Mouse (Mus musculus) heart, adult 2 months (tissue): ENCODE results near the gene Evi2. TPM values are rescaled to one million over a fixed set of nuclear protein-coding genes. Genes with fewer than 3 reads are reported as not detected.

Experiments
- DNase-seq, 2 experiments: peaks; one replicate each; pipeline ENCODE4 v3.0.0; 2021
- H3K27ac ChIP-seq: fragments of 200-600 bp; 2 replicates; pipeline ENCODE4 v1.8.1; 2022
- H3K27me3 ChIP-seq: fragments of 200-500 bp; 2 replicates; pipeline ENCODE4 v1.6.1; 2012; ENCODE audit warnings: mild to moderate bottlenecking, low read length, inconsistent platforms, mixed read lengths; ENCODE audit not compliant: control insufficient read depth, insufficient read depth
- H3K36me3 ChIP-seq: fragments of 200-500 bp; 2 replicates; pipeline ENCODE4 v1.6.1; 2012; ENCODE audit warnings: low read length, inconsistent platforms; ENCODE audit not compliant: control insufficient read depth, insufficient read depth
- H3K4me1 ChIP-seq: fragments of 200-500 bp; 2 replicates; pipeline ENCODE4 v1.6.1; 2011; ENCODE audit warnings: low read length; ENCODE audit not compliant: control insufficient read depth, insufficient read depth
- H3K4me3 ChIP-seq: fragments of 200-600 bp; 2 replicates; pipeline ENCODE4 v1.8.1; 2022
- H3K79me2 ChIP-seq: fragments of 200-500 bp; replicated peaks from 2 replicates; pipeline ENCODE4 v1.6.1; 2012; ENCODE audit warnings: mild to moderate bottlenecking, inconsistent platforms, low read length, moderate library complexity, mixed read lengths; ENCODE audit not compliant: control insufficient read depth, insufficient read depth
- H3K9ac ChIP-seq: fragments of 200-500 bp; 2 replicates; pipeline ENCODE4 v1.6.1; 2012; ENCODE audit warnings: low read depth, mild to moderate bottlenecking, control low read depth, inconsistent platforms, low read length, mixed read lengths
- CTCF ChIP-seq: fragments of 200-600 bp; IDR thresholded peaks from 2 replicates; pipeline ENCODE4 v1.8.1; 2022; ENCODE audit warnings: antibody characterized with exemption, mild to moderate bottlenecking, moderate library complexity
- EP300 ChIP-seq: fragments of 200-500 bp; IDR thresholded peaks from 2 replicates; pipeline ENCODE4 v1.6.1; 2011; ENCODE audit warnings: low read depth, low read length, control low read depth; ENCODE audit not compliant: insufficient read depth
- POLR2A ChIP-seq: fragments of 200-500 bp; IDR thresholded peaks from 2 replicates; pipeline ENCODE4 v1.6.1; 2011; ENCODE audit warnings: mild to moderate bottlenecking, low read depth, low read length, control low read depth; ENCODE audit not compliant: insufficient read depth
- WGBS: fragments of 180-500 bp; shearing (Covaris S2); methylation state at CpG from one replicate; pipeline ENCODE4 v1.1.7; 2018; 5-methylcytosine and 5-hydroxymethylcytosine counted together
- intact Hi-C: fragments of 180-260 bp; cut with DNase I; formaldehyde crosslinking; loops from one replicate; pipeline ENCODE4 v1.15.1; 2025
- polyA plus RNA-seq: library from polyadenylated mRNA; depleted of rRNA; stranded (reverse); fragments of >200 nt; gene quantifications from 2 replicates; pipeline ENCODE4 v1.2.3, GENCODE M21; 2012
- total RNA-seq, 2 experiments: library from RNA; stranded (reverse); gene quantifications; 2 replicates each; pipeline ENCODE4 v1.2.3; 2021

Gene Evi2
- total and polyA plus RNA-seq, 3 experiments: 0.14 to 0.29 (median 0.16) TPM

DNA sequence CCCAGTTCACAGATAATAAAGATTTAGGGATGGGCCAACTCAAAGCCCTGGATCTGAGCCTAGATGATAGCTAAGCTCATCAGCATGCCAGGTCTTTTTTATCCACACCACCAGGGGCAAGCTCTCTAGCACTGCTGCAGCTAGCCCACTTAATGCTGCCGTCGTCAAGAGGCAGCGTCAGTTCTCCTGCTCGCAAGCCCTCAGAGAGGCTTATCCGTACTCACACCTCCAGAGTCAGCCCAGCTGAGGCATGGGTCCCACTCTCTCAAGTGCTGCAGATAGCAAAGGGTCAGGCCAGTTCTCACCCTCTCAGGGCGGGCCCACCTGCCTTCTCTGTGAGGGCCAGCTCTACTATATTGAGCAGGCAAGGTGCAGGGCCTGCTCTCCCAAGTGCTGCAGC, 2.9 kb upstream of the Evi2 start:
- H3K79me2 ChIP-seq: no peaks in the 10 kb centered on the region
- H3K9ac ChIP-seq: no peak overlapping the region
- intact Hi-C loops: no loop called here
- 71% methylated on average over 6 of the region's 6 CpGs for WGBS
- no peak overlapping the region for H3K4me3 ChIP-seq
- no peak for DNase-seq
- H3K36me3 ChIP-seq: no peaks in the 10 kb centered on the region
- no peak overlapping the region for H3K27ac ChIP-seq
- no peaks in the 10 kb centered on the region for H3K27me3 ChIP-seq
- TF ChIP-seq POLR2A: no peak
- H3K4me1 ChIP-seq: peaks cover 3% of the 10 kb centered on the region

DNA sequence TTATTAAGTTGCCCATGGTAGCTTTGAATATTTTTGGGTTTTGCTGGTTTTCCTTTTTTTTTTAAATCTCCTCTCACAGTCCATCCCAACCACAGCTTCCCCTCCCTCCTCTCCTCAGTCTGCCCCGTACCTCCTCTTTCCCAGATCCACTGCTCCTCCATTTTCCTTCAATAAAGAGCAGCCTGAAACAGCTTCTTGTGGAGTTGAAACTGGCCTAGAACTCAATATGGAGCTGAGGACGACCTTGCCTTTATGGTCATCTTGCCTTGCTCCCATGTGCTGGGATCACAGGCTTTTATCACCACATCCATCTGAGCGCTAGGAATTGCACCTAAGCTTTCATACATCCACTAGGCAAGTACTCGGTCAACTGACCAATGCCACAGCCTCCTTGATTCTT, 1.1 kb upstream of the Evi2 start:
- 96% methylated on average over 4 of the region's 4 CpGs for WGBS
- Histone ChIP-seq H3K4me1 (peaks cover 7% of the 10 kb centered on the region), H3K79me2 (no peaks in the 10 kb centered on the region), H3K27me3 (no peaks in the 10 kb centered on the region), H3K27ac (no peak overlapping the region), H3K4me3 (no peak overlapping the region), H3K9ac (no peak overlapping the region), H3K36me3 (no peaks in the 10 kb centered on the region)
- no peak for DNase-seq
- TF ChIP-seq CTCF: no peak
- TF ChIP-seq POLR2A: no peak
- TF ChIP-seq EP300: no peak
- intact Hi-C loops: no loop called here

DNA sequence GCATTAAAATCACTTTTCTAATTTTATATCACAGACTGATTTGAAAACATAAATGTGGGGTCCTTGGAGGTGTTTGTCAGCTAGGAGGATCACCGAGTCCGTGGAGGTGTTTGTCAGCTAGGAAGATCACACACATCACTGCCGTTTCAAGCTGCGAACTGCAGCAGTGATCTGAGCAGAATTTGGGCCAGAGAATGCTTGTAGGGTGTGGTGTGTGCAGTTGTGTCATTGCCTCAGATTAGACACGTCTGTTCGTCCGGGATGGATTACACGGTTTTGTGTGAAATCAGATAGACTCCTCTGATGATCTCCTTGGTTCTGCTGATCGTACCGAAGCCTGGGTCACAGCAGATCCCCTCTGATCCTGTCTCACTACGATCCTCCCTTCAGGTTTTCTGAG, 385 bp upstream of the Evi2 start:
- Histone ChIP-seq H3K27ac (no peak overlapping the region), H3K4me1 (peaks cover 7% of the 10 kb centered on the region), H3K36me3 (no peaks in the 10 kb centered on the region), H3K79me2 (no peaks in the 10 kb centered on the region), H3K4me3 (no peak overlapping the region), H3K9ac (no peak overlapping the region), H3K27me3 (no peaks in the 10 kb centered on the region)
- intact Hi-C loops: no loop called here
- no peak for TF ChIP-seq POLR2A
- TF ChIP-seq CTCF: no peak
- no peak for TF ChIP-seq EP300
- 74% methylated on average over 11 of the region's 11 CpGs for WGBS
- peak in 1 of 2 experiments; percentile 25 for DNase-seq

DNA sequence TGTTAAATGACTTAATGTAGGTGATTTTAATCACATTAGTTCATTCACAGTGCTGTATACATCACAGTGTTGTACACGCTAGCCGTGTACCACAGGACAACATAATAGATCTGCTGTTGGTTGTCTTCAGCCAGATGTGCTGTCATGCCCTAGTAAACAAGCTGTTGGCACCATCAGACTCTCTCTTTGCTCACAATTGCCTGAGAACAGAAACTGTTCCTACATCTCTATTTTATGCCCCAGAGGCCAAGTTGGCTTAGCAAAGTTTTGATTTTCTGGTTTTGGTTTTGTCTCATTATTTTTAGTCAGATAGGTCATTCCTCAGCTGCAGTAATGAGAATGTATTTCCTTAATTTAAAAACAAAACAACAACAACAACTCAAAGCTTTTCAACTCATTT, 653 bp downstream of the Evi2 start:
- no peaks in the 10 kb centered on the region for H3K79me2 ChIP-seq
- no peak for DNase-seq
- WGBS: 86% methylated on average over 2 of the region's 2 CpGs
- TF ChIP-seq POLR2A (no peak), CTCF (no peak), EP300 (no peak)
- peak overlapping the region; percentile 38 for H3K27ac ChIP-seq
- intact Hi-C loops: no loop called here
- H3K27me3 ChIP-seq: no peaks in the 10 kb centered on the region
- no peak overlapping the region for H3K9ac ChIP-seq
- H3K4me1 ChIP-seq: peaks cover 7% of the 10 kb centered on the region
- no peak overlapping the region for H3K4me3 ChIP-seq
- H3K36me3 ChIP-seq: no peaks in the 10 kb centered on the region

DNA sequence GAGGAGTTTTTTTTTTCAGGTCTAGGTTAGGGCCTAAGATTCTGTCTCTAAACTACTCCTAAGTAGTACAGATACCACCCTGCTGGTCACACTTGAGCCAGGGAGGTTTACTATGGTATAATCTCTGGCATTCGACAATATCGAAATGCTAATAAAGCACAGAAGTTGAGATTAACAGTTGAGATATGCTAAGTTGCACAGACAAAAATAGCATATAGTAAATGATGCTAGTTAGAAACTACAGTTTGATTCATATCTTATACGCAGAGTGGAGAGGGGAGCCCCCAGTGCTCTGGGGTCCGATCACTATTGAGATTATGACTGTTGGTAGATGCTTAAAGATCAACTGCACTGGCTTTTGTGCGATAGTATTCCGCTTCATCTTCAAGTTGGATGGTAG, 1.2 kb downstream of the Evi2 start:
- no peak overlapping the region for H3K4me3 ChIP-seq
- H3K9ac ChIP-seq: no peak overlapping the region
- no peaks in the 10 kb centered on the region for H3K36me3 ChIP-seq
- no peak for TF ChIP-seq CTCF
- TF ChIP-seq POLR2A: no peak
- TF ChIP-seq EP300: no peak
- DNase-seq: no peak
- intact Hi-C loops: no loop called here
- no peak overlapping the region; the same call in 1 of the 2 replicates for H3K27ac ChIP-seq
- WGBS: 92% methylated on average over 6 of the region's 6 CpGs
- no peaks in the 10 kb centered on the region for H3K27me3 ChIP-seq
- peaks cover 7% of the 10 kb centered on the region for H3K4me1 ChIP-seq
- no peaks in the 10 kb centered on the region for H3K79me2 ChIP-seq

DNA sequence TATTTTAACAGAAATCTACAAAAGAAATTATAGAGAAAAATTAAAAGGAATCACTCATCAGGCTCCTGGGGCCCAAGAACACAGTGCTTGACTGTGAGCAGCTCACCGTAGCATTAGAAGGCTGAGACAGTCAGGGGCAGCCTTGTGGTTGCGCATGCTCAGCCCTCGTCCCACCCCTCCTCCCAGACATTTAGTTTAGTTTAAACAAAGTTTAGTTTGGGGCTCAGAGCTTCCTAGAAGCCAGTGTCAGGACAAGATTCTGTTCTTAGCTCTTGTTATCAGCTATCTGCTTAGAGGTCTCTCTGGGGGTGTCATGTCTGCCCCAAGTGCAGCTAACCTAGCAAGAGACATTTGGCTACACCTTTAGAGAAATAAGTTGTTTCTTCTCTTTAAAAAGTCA, 1.8 kb downstream of the Evi2 start:
- Histone ChIP-seq H3K9ac (0 out of 2 replicates have a peak overlapping the region, but pooled peaks have one; percentile 29), H3K79me2 (no peaks in the 10 kb centered on the region), H3K27ac (no peak overlapping the region), H3K4me1 (peaks cover 4% of the 10 kb centered on the region), H3K27me3 (no peaks in the 10 kb centered on the region), H3K36me3 (no peaks in the 10 kb centered on the region), H3K4me3 (no peak overlapping the region)
- intact Hi-C loops: no loop called here
- TF ChIP-seq EP300 (no peak), CTCF (no peak), POLR2A (no peak)
- 90% methylated on average over 3 of the region's 3 CpGs for WGBS
- DNase-seq: no peak
